Mouse (Mus musculus): ENCODE data around the gene Mtus2. TPM values are rescaled to one million over a fixed set of nuclear protein-coding genes. Genes with fewer than 3 reads are reported as not detected.

Gene Mtus2
- polyA plus RNA-seq, 1 experiment from 2014 or later = 6.9 TPM

- Histone ChIP-seq H3K4me2 (no peak overlapping the region), H3K27me3 (peaks cover 5% of the 10 kb centered on the region; the same call in 1 of the 2 replicates), H3K9ac (replicated peaks) (no peak overlapping the region), H3K27ac (no peak overlapping the region), H3K36me3 (no peaks in the 10 kb centered on the region), H3K4me3 (replicated peaks) (no peak overlapping the region), H3K9me3 (no peaks in the 10 kb centered on the region), H3K4me1 (replicated peaks) (peaks cover 6% of the 10 kb centered on the region; the same call in 1 of the 2 replicates)
- ATAC-seq (ENCODE audit: insufficient number of reproducible peaks, insufficient read depth, low FRiP score, low TSS enrichment, low read depth) = no peak
- WGBS = 76% methylated on average over 2 of the region's 2 CpGs
These were observed 326.1 kb downstream of the Mtus2 start for GRCm38 (mm10) chr5:148283177-148283576.

DNA sequence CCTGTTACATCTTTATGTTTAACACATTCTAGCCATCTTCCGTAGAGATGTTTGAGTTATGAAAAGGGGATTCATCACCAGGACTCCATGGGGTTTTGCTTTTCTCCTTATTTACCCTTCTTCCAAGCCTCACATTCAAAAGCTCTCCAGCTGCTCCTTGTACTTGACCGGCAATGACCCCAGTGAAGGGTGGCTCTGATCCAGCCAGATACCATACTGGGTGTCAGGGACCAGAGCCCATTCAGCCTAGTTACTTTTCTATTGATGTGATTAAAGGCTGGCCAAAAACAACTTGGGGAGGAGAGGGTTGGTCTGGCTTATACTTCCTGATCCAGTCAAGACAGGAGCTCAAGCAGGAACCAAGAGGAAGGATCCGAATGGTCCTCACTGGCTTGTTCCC is 326.5 kb downstream of the Mtus2 start:
- no peak overlapping the region for H3K27ac ChIP-seq
- H3K4me1 ChIP-seq (replicated peaks) = 0 out of 2 replicates have a peak, but pooled peaks cover 2% of the 10 kb centered on the region
- no peak overlapping the region for H3K9ac ChIP-seq (replicated peaks)
- H3K4me3 ChIP-seq (replicated peaks) = no peak overlapping the region
- no peak for ATAC-seq (ENCODE audit: insufficient number of reproducible peaks, insufficient read depth, low FRiP score, low TSS enrichment, low read depth)
- peaks cover 5% of the 10 kb centered on the region; the same call in 1 of the 2 replicates for H3K27me3 ChIP-seq
- no peaks in the 10 kb centered on the region for H3K36me3 ChIP-seq
- no peak overlapping the region for H3K4me2 ChIP-seq
- no peaks in the 10 kb centered on the region for H3K9me3 ChIP-seq
- WGBS = 91% methylated on average over 3 of the region's 3 CpGs

DNA sequence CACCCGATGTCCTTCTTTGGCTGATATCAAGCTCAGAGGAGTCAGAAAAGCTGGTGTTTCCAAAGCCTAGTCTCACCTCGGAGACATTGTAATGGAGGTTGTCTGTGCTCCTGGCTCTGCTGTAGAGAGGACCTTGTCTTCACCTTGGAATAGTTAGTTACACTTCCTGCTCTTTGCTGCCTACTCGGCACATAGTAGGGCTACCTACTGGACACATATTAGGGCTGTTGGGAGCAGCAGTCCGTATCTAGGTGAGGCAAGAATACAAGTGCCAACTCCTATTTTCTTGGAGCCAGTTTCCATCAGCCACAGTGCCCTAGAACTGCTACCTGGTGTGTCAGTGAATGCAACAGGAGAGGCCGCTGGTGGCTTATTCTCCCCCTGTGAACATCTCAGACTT is 330.4 kb downstream of the Mtus2 start:
- Histone ChIP-seq H3K9me3 (peaks cover 4% of the 10 kb centered on the region; the same call in 1 of the 2 replicates), H3K27me3 (no peaks in the 10 kb centered on the region), H3K27ac (no peak overlapping the region), H3K4me1 (replicated peaks) (peaks cover 4% of the 10 kb centered on the region), H3K4me2 (no peak overlapping the region), H3K36me3 (no peaks in the 10 kb centered on the region), H3K9ac (replicated peaks) (no peak overlapping the region), H3K4me3 (replicated peaks) (no peak overlapping the region)
- no peak for ATAC-seq (ENCODE audit: insufficient number of reproducible peaks, insufficient read depth, low FRiP score, low TSS enrichment, low read depth)
- WGBS = 94% methylated on average over 5 of the region's 5 CpGs

- ATAC-seq (ENCODE audit: insufficient number of reproducible peaks, insufficient read depth, low FRiP score, low TSS enrichment, low read depth) = no peak
- Histone ChIP-seq H3K4me3 (replicated peaks) (no peak overlapping the region), H3K36me3 (no peaks in the 10 kb centered on the region)
These were observed 331.7 kb downstream of the Mtus2 start for GRCm38 (mm10) chr5:148288804-148289203.

DNA sequence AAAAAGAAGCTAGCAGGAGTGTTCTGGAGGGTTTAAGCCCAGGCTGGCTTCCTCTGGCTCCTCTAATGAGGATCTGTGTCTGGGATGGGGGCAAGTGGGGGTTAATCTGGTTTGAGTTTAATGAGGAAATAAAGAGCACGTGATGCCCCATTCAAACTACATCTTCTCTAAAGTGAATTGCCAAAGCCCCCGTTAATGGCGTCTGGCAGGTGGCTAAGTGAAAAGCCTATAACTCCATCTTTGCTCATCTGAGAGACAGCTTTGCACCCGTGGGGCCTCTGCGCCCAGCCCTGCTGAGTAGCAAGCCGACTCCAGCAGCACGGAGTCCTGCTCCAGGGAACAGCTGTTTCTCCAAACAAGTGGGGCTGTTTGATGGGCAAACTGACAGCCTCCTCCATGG is 332.8 kb downstream of the Mtus2 start:
- H3K4me2 ChIP-seq = no peak overlapping the region
- peaks cover 4% of the 10 kb centered on the region; the same call in 1 of the 2 replicates for H3K9me3 ChIP-seq
- WGBS = 34% methylated on average over 7 of the region's 7 CpGs
- H3K27ac ChIP-seq = no peak overlapping the region
- H3K36me3 ChIP-seq = no peaks in the 10 kb centered on the region
- 0 out of 2 replicates have a peak, but pooled peaks have one; percentile 44 for ATAC-seq (ENCODE audit: insufficient number of reproducible peaks, insufficient read depth, low FRiP score, low TSS enrichment, low read depth)
- H3K9ac ChIP-seq (replicated peaks) = no peak overlapping the region
- peaks cover 4% of the 10 kb centered on the region for H3K4me1 ChIP-seq (replicated peaks)
- H3K27me3 ChIP-seq = no peaks in the 10 kb centered on the region
- no peak overlapping the region for H3K4me3 ChIP-seq (replicated peaks)

More at GRCm38 (mm10) chr5:148288804-148289203, 331.7 kb downstream of the Mtus2 start:
- no peak overlapping the region for H3K4me2 ChIP-seq
- H3K4me1 ChIP-seq (replicated peaks) = peaks cover 4% of the 10 kb centered on the region
- H3K27me3 ChIP-seq = no peaks in the 10 kb centered on the region
- no peak overlapping the region for H3K27ac ChIP-seq
- no peak overlapping the region for H3K9ac ChIP-seq (replicated peaks)
- WGBS = 67% methylated on average over 18 of the region's 18 CpGs
- H3K9me3 ChIP-seq = peaks cover 4% of the 10 kb centered on the region; the same call in 1 of the 2 replicates

GRCm38 (mm10) chr5:148292862-148293261 is 335.7 kb downstream of the Mtus2 start:
- Histone ChIP-seq H3K4me1 (replicated peaks) (peaks cover 4% of the 10 kb centered on the region), H3K27ac (no peak overlapping the region), H3K4me3 (replicated peaks) (no peak overlapping the region), H3K9me3 (peaks cover 4% of the 10 kb centered on the region; the same call in 1 of the 2 replicates), H3K27me3 (no peaks in the 10 kb centered on the region), H3K4me2 (no peak overlapping the region), H3K9ac (replicated peaks) (no peak overlapping the region), H3K36me3 (no peaks in the 10 kb centered on the region)
- no peak for ATAC-seq (ENCODE audit: insufficient number of reproducible peaks, insufficient read depth, low FRiP score, low TSS enrichment, low read depth)
- 80% methylated on average over 7 of the region's 7 CpGs for WGBS

- Histone ChIP-seq H3K4me3 (replicated peaks) (no peak overlapping the region), H3K9me3 (peaks cover 4% of the 10 kb centered on the region; the same call in 1 of the 2 replicates), H3K4me2 (no peak overlapping the region), H3K36me3 (no peaks in the 10 kb centered on the region), H3K4me1 (replicated peaks) (peaks cover 4% of the 10 kb centered on the region), H3K27me3 (no peaks in the 10 kb centered on the region), H3K27ac (no peak overlapping the region), H3K9ac (replicated peaks) (no peak overlapping the region)
- 87% methylated on average over 7 of the region's 7 CpGs for WGBS
- no peak for ATAC-seq (ENCODE audit: insufficient number of reproducible peaks, insufficient read depth, low FRiP score, low TSS enrichment, low read depth)
These were observed 336.2 kb downstream of the Mtus2 start for GRCm38 (mm10) chr5:148293346-148293745.

- Histone ChIP-seq H3K9me3 (no peaks in the 10 kb centered on the region), H3K4me3 (replicated peaks) (no peak overlapping the region)
- no peak for ATAC-seq (ENCODE audit: insufficient number of reproducible peaks, insufficient read depth, low FRiP score, low TSS enrichment, low read depth)
These were observed 345.8 kb downstream of the Mtus2 start for GRCm38 (mm10) chr5:148302968-148303367.

GRCm38 (mm10) chr5:148304112-148304511 is 347.0 kb downstream of the Mtus2 start:
- no peaks in the 10 kb centered on the region for H3K9me3 ChIP-seq
- no peak overlapping the region for H3K4me3 ChIP-seq (replicated peaks)
- no peak for ATAC-seq (ENCODE audit: insufficient number of reproducible peaks, insufficient read depth, low FRiP score, low TSS enrichment, low read depth)
- H3K4me1 ChIP-seq (replicated peaks) = no peaks in the 10 kb centered on the region
- no peak overlapping the region for H3K27ac ChIP-seq
- no peaks in the 10 kb centered on the region for H3K27me3 ChIP-seq
- WGBS = 89% methylated on average over 2 of the region's 2 CpGs
- no peak overlapping the region for H3K4me2 ChIP-seq
- no peak overlapping the region for H3K9ac ChIP-seq (replicated peaks)
- H3K36me3 ChIP-seq = no peaks in the 10 kb centered on the region

More at GRCm38 (mm10) chr5:148302968-148303367, 345.8 kb downstream of the Mtus2 start:
- H3K4me2 ChIP-seq = no peak overlapping the region
- H3K9ac ChIP-seq (replicated peaks) = no peak overlapping the region
- 79% methylated on average over 11 of the region's 11 CpGs for WGBS
- no peak overlapping the region for H3K27ac ChIP-seq
- no peaks in the 10 kb centered on the region for H3K36me3 ChIP-seq
- no peaks in the 10 kb centered on the region for H3K4me1 ChIP-seq (replicated peaks)
- H3K27me3 ChIP-seq = no peaks in the 10 kb centered on the region

- Histone ChIP-seq H3K36me3 (no peaks in the 10 kb centered on the region), H3K27ac (no peak overlapping the region), H3K4me3 (replicated peaks) (no peak overlapping the region), H3K9ac (replicated peaks) (no peak overlapping the region), H3K27me3 (no peaks in the 10 kb centered on the region), H3K9me3 (no peaks in the 10 kb centered on the region), H3K4me1 (replicated peaks) (no peaks in the 10 kb centered on the region), H3K4me2 (no peak overlapping the region)
- no peak for ATAC-seq (ENCODE audit: insufficient number of reproducible peaks, insufficient read depth, low FRiP score, low TSS enrichment, low read depth)
- 67% methylated on average over 10 of the region's 10 CpGs for whole genome bisulfite sequencing
These were observed 353.7 kb downstream of the Mtus2 start for GRCm38 (mm10) chr5:148310790-148311189.

GRCm38 (mm10) chr5:148312443-148312842 is 355.3 kb downstream of the Mtus2 start:
- Histone ChIP-seq H3K27ac (no peak overlapping the region), H3K27me3 (no peaks in the 10 kb centered on the region), H3K4me3 (replicated peaks) (no peak overlapping the region), H3K4me1 (replicated peaks) (no peaks in the 10 kb centered on the region), H3K4me2 (no peak overlapping the region), H3K9ac (replicated peaks) (no peak overlapping the region), H3K9me3 (no peaks in the 10 kb centered on the region), H3K36me3 (no peaks in the 10 kb centered on the region)
- ATAC-seq (ENCODE audit: insufficient number of reproducible peaks, insufficient read depth, low FRiP score, low TSS enrichment, low read depth) = no peak
- 69% methylated on average over 2 of the region's 2 CpGs for WGBS

DNA sequence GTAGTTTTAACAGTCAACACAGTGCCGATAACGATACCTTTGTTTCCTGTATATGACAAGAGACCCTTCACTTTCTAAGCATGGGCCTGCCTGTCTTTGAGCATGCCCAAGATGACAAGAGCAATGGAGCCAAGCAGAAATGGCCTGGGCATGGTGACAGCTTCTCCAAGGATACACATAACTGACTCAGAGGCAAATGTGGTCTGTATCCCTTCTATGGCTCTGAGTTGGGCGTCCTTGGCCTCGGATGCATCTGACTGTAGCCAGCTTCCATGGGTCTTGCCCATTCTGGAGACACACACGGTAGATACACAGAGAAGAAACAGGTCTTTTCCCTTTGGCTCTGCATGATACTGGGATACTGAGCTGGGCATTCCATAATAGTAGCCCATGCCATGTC is 357.8 kb downstream of the Mtus2 start:
- H3K9ac ChIP-seq (replicated peaks) = no peak overlapping the region
- H3K27me3 ChIP-seq = no peaks in the 10 kb centered on the region
- ATAC-seq (ENCODE audit: insufficient number of reproducible peaks, insufficient read depth, low FRiP score, low TSS enrichment, low read depth) = no peak; the same call in 1 of the 2 replicates
- no peaks in the 10 kb centered on the region for H3K9me3 ChIP-seq
- 91% methylated on average over 5 of the region's 5 CpGs for WGBS
- no peaks in the 10 kb centered on the region for H3K36me3 ChIP-seq
- no peak overlapping the region for H3K4me3 ChIP-seq (replicated peaks)
- H3K27ac ChIP-seq = no peak overlapping the region
- H3K4me2 ChIP-seq = no peak overlapping the region
- H3K4me1 ChIP-seq (replicated peaks) = no peaks in the 10 kb centered on the region

Data from limb, embryonic 12.5 days (tissue).